Mouse (Mus musculus) skeletal muscle tissue, adult 2 months (tissue): ENCODE results near the gene Osgep.
"Not testable (repeated sequence)": the region's sequence is repeated elsewhere in the genome, so short reads cannot be mapped to it uniquely, and the experiment has no call there.

ENCODE experiments used
- DNase-seq: peaks from one replicate; pipeline ENCODE4 v3.0.0-alpha.2; 2012; ENCODE audit warnings: low read depth, low spot score

The Osgep gene

DNA sequence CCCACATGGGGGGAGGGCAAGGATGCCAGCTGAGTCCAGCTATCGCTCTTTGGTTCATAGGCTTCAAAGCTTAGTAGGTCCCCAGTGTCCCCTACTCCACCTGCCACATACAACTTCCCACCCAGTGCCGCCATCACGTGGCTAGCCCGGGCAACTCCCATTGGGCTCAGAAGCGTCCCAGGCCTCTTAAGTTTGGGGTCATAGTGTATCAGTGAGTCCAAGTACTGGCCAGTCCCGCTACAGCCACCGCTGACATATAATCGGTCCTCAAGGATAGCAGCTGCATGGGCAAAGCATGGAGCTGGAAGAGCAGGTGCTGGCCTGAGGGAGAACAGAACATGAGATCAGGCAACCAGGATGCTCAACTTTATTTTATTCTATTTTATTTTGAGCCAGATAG, 33.1 kb downstream of the Osgep start:
- no peak for DNase-seq

DNA sequence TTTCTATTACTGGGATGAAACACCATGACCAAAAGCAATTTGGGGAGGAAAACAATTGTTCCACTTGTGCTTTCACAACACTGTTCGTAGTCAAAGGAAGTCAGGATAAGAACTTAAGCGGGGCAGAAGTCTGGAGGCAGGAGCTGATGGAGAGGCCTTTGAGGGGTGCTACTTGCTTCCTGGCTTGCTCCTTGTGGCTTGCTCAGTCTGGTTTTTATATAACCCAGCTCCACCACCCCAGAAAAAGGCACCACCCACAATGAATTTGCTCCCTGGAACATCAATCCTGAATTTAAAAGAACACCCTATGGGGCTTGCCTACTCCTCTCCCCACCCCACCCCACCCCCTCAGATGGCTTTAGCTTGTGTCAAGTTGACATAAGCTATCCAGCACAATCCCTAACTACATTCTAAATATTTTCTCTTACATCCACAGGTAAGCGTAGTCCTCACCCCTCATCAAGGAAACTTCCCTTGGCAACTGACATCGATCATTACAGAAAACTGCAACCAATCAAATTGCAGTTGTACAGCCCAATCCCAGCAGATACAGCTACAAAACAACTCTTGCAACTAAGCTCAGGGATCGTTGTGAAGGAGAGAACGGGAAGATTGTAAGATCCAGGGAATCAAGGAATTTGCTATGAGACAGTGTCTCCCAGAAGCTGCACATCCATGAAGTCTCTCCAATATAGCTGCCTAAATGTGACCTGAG, 48.3 kb downstream of the Osgep start:
- no peak for DNase-seq

DNA sequence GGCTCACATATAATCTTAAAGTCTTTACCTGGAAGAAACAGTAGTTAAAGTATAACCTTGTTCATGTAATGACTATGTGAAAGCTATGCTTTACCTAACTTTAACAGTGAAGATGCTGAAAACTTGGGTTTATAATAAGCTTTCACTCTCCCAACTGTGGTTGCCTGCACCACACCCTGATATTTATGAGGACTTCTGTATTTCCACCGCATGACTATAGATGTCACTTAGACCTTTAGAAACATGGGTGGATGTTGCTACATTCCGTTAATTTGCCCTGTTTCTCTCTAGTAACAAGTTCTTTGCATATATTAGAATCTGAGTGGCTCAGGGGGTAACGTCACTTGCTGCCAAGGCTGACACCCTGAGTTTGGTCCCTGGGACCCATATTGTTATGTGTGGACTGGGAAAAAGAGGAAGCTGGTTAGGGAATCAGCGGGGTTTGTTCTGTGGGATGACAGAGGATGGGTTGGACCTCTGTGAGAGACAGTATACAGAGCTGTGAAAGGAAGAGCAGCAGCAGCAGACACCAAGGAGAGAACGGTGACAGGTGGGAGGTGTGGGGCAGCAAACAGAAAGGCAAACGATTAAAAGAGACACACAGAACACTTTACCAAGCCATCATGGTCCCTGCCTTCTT, 49.0 kb downstream of the Osgep start:
- no peak for DNase-seq

DNA sequence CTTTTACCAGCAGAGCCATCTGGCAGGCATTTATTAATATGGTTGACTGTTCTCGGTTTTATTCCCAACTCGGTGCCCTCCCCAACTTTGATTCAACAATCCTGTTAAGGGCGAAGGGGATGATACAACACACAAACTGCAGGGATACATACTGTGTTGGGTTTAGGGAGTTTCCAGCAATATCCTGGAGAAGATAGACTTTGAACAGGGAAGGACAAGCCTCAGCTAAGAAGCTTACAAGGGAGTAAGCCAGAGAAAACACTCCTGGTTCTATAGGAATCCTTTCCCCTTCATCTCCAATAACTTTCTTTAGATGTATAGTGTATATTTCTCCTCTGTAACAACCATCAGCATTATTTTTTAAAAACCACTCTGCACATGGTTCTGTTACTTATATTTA, 49.5 kb downstream of the Osgep start:
- no peak for DNase-seq

DNA sequence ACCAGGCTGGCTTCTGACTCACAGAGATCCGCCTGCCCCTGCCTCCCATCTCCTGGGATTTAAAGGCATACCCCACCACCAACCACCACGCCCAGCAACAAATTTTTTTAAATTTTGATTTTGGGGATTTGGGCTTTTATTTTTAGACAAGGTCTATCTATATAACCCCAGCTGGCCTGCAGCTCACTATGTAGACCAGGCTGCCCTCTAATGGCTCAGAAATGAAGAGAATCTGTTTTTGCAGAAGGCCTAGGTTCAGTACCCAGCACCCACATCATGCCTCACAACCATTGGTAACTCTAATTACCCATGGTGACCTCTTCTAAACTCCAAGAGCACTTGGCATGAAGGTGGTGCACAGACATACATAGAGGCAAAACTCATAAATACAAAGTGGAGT, 53.4 kb downstream of the Osgep start:
- no peak for DNase-seq

DNA sequence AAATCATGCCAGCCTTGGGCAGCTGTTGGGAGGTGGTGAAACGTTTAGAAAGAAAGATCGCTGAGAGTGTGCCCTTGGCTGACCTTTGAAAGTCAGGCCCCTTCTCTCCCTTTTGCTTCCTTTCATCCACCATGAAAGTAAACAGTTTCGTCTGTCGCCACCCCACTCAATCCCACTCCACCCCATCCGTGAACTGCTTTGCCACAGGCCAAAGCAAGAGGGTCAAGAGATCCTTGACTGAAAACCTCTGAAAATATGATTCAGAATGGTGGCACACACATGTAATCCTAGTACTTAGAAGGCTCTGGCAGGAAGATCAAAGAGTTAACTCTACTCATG, 53.9 kb downstream of the Osgep start:
- DNase-seq = no peak

DNA sequence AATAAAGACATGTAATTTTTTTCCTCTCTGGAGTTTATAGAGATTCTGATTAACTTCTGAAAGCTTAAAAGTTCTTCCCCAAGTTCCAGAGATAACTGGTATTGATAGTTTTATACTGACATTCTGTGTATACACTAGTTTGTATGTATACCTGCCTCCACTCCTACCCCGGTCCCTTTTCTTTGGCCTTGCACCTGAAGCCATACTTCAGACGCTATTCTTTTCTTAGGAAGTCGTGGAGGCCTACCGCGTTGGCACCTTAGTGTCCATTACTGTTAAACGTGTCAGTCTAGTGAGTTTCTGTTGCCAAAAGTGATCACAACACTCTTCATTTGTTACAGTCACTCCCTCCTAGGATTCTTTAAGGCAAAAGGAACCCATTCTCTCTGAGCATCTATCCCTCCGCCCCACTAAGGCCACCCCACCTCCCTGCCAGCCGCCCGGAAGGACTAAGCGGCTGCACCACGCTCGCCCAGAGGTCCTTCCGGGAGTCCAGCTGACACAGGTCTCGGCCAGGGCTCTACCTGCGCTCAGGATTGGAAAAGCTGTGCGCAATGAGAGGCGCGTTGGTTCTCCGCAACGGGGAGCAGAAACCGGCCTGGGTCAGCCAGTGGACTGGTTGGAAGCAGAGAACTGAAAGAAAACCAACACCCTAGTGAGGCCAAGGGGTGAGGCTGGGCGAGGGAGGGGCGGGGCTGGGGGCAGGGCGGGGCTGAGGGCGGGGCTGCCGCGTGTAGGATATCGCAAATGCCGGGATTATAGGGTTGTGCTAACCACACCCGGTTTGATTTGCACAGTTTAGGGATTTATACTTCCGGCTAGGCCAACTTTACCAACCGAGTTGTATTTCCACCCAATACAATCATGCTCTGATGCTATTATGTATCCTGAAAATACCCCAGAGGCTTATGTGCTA, 54.5 kb downstream of the Osgep start, which contains the start of gene Tep1:
TSS of gene Tep1 (minus strand) at position 672 of the 916 bp plus-strand sequence.
- peak; percentile 62 for DNase-seq

DNA sequence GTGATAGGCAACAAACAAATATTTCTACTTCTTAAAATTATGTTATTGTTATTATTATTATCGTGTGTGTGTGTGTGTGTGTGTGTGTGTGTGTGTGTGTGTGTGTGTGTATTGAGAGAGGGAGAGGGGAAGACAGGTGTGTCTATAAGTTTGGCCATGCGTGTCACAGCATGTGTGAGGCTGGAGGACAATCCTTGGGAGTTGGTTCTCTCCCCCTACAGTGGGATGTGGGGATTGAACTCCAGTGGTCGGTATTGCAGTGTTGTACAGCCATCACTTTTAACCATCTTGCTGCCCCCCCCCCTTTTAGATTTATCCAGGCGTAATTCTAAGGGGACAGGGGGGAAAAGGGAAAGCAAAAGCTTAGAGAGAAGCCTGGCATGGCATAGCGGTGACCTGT, 56.0 kb downstream of the Osgep start:
- no peak for DNase-seq

DNA sequence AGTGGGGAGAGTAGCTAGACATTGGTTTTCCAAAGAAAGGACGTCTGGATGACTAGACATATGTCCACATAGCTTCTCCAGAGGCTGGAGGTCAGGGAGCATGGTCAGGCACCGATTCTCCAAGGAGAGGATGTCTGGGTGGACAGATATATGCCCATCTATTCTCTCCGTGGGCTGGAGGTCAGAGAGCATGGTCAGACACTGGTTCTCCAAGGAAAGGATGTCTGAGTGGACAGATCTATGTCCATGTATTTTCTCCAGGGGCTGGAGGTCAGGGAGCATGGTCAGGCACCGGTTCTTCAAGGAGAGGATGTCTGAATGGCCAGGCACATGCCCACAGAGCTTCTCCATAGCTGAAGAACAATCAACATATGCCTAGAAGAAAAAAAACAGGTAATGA, 56.5 kb downstream of the Osgep start:
- no peak for DNase-seq

DNA sequence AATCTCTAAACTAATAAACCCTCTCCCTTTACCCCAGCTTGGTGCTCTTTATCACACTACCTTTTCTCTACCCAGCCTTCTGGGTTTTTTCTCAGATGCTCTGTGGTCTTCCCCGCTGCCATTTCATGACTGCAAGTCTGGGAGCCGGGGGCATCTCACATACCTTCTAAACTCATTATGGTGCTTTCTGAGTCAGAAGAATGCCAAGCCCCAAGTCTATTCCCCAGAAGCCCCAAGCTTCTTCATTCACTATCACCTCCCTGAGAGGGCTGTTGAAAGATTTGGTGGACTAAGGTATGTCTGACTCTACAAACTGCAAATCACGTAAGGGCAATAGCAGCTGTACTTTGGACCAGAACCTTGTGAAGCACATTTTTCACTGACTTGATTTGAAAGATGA, 57.7 kb downstream of the Osgep start:
- DNase-seq = no peak

DNA sequence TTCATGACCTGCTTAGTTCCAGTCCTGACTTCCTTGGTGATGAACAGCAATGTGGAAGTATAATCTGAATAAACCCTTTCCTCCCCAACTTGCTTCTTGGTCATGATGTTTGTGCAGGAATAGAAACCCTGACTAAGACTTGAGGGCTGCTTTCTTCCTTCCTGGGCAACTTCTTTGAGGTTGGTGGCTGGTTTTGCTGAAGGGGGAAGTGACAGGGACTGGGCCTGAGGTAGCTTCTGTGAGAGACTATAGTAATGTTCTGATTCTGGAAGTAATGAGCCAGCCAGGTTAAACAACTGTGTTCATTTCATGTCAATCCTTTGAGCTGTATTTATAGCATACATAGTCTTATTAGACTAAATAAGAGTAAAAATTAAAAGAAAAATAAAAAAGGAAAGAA, 59.7 kb downstream of the Osgep start:
- DNase-seq = not testable (repeated sequence)

DNA sequence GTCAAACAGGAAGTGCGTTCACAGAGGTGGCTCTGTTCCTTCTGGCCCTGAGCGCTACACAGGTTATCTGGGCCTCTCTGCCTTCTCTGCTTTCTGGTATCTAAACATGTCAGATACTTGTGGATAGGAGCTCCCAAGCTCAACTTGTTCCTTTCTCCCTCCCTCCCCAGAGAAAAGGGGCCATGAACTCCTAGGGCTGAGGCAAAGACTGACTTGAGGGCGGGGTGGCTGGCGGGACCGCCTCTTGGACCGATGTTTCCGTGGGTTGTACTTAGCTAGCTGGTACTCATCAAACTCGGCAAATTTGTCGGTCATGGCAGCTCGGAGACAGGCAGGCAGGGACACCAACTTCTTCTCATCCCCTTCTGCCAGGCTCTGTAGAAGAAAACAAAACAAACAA, 62.1 kb downstream of the Osgep start:
- no peak for DNase-seq
